Mouse (Mus musculus): ENCODE data around the gene Serf2.

Gene Serf2

DNA sequence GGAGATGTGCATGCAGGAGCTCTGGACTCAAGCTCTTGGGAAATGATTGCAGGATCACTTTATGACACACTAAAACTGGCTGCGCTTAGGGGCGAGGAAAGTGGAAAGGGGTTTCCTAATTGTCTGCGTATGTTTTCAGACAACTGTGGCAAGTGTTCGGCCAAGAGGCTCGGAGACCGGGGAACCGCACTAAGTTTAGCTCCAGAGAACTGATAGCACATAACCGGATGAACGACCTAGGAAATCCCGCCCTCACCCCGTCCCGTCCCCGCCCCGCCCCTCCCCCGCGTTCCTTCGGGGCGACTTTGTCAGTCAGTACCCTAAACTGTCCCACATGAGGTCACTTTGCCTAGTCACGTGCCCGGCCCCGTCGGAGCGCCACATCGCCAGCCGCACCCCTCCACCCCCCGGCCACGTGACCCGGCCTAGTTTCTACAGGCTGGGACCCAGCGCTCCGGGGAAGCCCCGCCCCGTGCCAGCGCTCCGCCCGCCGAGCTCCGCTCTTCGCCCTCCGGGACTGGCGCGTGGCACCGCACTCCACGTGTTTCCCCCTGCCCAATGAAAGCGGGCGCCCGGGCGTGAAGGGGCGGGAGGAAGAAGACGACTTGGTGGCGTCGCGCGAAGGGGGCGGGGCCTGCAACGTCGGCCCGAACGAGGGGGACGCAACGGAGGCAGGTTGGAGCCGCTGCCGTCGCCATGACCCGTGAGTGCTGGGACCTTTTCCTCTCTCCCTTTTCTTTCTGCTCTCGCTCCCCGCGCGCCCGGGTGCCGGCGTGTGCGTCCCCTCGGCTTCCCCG, at the start of gene Serf2:
TSS of gene Serf2 (plus strand) at position 457 of the 797 bp plus-strand sequence.
- in situ Hi-C loops (cut with MboI; ENCODE audit: unreplicated experiment in 2 of 2): loop anchor here in 1 of 2 experiments (5.0 kb wide), 1 partner anchor 37 kb away; the partner anchor contains the start of genes Catsper2 and Pdia3

GRCm38 (mm10) chr2:121403296-121403695, 45.7 kb upstream of the Serf2 start:
- in situ Hi-C loops (cut with MboI; ENCODE audit: unreplicated experiment in 2 of 2): loop anchor here in 1 of 2 experiments (10.0 kb wide), 1 partner anchor 432 kb away; no protein-coding TSS in a partner anchor

GRCm38 (mm10) chr2:121408160-121408559, 40.8 kb upstream of the Serf2 start:
- in situ Hi-C loops (cut with MboI; ENCODE audit: unreplicated experiment in 2 of 2): loop anchor here (5.0 to 10.0 kb wide), 2 partner anchors 74 to 427 kb away; no protein-coding TSS in a partner anchor

DNA sequence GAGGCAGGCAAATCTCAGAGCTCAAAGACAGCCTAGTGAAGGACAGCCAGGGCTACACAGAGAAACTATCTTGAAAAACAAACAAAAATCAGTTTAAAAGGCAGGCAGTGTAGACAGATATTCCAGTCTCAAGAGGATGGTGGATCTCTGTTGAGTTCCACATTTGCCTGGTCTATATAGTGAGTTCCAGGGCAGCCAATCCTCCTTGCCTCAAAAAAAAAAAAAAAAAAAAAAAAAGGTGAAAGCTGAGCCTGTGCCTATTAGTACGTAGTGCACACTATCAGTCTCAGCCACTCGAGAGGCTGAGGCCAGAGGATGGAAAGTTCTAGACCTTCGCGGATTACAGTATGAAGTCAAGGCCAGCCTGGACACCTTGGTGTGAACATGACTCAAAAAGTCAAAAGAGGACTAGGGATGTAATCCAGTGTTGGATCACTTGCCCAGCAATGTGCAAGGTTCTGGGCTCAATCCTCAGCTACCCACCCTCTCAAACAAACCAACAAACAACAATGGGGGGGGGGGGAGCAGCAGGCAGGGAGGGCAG, 36.1 kb upstream of the Serf2 start:
- in situ Hi-C loops (cut with MboI; ENCODE audit: unreplicated experiment in 2 of 2): loop anchor here in 1 of 2 experiments (5.0 kb wide), 1 partner anchor 34 kb away; the partner anchor contains the start of gene Serf2

- in situ Hi-C loops (cut with MboI; ENCODE audit: unreplicated experiment in 2 of 2): loop anchor here in 1 of 2 experiments (5.0 kb wide), 1 partner anchor 34 kb away; the partner anchor contains the start of gene Serf2
Measured at GRCm38 (mm10) chr2:121413387-121414042, 35.5 kb upstream of the Serf2 start, which contains the start of the genes Pdia3 and Catsper2. TSS of gene Pdia3 (plus strand) at chr2:121413775. TSS of gene Catsper2 (minus strand) at chr2:121413792.

- in situ Hi-C loops (cut with MboI; ENCODE audit: unreplicated experiment in 2 of 2): loop anchor here in 1 of 2 experiments (5.0 kb wide), 1 partner anchor 33 kb away; the partner anchor contains the start of gene Serf2
Measured at GRCm38 (mm10) chr2:121414139-121414685, 34.8 kb upstream of the Serf2 start.

DNA sequence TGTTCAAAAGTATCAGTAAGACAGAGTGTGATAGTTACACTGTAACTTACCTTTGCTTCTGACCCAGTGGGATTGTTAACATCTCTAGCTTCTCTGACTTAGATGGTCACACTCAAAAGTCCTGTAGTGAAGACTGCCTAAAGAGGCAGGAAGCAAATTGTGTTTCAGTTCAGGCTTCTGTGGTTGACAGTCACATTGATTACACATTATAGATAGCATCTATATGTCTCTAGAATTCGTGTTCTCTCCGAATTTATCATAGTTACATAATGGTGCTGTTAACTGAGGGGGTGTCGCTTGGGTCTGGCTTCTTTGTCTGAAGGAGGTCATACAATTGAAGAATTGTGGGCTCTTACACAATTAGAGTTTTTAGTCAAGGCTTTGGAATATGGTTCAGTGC, 33.9 kb upstream of the Serf2 start:
- in situ Hi-C loops (cut with MboI; ENCODE audit: unreplicated experiment in 2 of 2): no loop called here

DNA sequence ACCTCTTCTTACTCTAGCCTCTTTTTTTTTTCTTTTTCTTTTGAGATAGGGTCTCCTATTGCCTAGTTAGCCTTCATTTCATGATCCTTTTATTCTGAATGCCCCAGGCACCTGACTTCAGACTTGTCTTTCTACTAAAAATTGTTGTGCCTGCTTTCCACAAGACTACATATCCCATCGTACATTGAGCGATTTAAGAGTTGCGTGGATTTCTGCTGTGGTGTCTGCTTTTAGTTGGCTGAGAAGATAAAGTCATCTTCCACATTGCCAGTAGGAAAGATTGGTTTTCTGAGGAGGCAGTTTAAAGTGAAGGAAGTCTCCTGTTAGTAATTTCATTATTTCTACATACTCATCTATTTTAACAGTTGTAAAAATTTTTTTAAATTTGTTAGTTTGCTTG, 33.4 kb upstream of the Serf2 start:
- in situ Hi-C loops (cut with MboI; ENCODE audit: unreplicated experiment in 2 of 2): no loop called here

- in situ Hi-C loops (cut with MboI; ENCODE audit: unreplicated experiment in 2 of 2): no loop called here
Measured at GRCm38 (mm10) chr2:121416356-121416755, 32.6 kb upstream of the Serf2 start.

- in situ Hi-C loops (cut with MboI; ENCODE audit: unreplicated experiment in 2 of 2): no loop called here
Measured at GRCm38 (mm10) chr2:121418476-121418875, 30.5 kb upstream of the Serf2 start.

GRCm38 (mm10) chr2:121423166-121423565, 25.8 kb upstream of the Serf2 start:
- in situ Hi-C loops (cut with MboI; ENCODE audit: unreplicated experiment in 2 of 2): no loop called here

DNA sequence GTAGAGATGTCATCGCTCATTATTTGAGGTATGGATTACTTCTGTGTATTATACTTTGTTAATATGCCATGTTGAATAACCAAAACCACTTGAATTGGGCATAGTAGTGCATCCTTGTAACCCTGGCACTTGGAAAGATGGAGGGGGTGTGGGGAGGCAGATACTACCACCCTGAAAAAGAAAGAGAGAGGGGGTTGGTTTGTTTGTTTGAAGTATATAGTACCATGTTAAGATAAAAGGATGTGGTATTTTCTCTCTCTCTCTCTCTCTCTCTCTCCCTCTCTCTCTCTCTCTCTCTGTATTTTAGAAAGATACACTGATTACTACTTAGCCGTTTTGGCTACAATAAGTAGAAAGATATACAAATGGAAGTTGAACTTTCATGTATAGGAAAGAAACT, 23.1 kb upstream of the Serf2 start:
- in situ Hi-C loops (cut with MboI; ENCODE audit: unreplicated experiment in 2 of 2): no loop called here

- in situ Hi-C loops (cut with MboI; ENCODE audit: unreplicated experiment in 2 of 2): no loop called here
Measured at GRCm38 (mm10) chr2:121434854-121435253, 14.1 kb upstream of the Serf2 start.

DNA sequence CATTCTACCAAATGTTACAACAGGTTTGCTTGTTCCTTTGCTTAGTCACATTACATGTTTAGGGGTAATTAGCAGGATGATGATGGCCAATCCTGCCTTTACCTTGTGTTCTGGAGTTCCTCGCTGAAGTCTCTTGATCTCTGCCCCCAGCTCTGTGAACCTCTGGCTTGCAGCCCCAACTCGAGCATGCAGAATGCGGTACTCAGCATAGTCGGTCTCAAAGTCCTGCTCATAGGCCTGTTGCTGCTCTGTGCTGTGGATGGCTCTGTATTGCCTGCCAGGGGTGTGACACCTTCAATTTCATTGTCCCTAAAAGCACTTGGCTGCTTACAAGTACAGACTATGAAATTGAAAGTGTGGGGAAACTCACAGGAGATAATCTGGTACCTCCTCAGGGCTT, 9.2 kb upstream of the Serf2 start:
- in situ Hi-C loops (cut with MboI; ENCODE audit: unreplicated experiment in 2 of 2): no loop called here

- in situ Hi-C loops (cut with MboI; ENCODE audit: unreplicated experiment in 2 of 2): no loop called here
Measured at GRCm38 (mm10) chr2:121440834-121441605, 8.0 kb upstream of the Serf2 start.

DNA sequence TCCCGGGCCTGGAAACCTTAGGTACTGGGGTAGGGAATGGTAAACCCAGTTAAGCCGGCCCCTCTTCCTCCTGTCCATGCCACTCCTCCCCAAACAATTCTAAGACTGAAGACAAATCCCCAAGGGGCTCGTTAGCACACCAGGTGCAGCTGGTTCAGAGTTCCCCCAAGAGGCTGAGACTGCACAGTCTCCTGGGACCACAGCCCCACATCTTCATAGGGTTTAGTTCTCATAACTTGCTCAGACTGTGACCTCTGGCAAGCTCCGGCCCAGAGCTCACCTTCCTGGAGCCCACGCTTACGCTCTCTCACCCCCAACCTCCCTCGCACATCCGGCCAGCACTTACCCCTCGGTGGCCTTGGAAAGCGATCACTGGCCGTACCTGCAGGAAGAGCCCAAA, 7.2 kb upstream of the Serf2 start:
- in situ Hi-C loops (cut with MboI; ENCODE audit: unreplicated experiment in 2 of 2): no loop called here

DNA sequence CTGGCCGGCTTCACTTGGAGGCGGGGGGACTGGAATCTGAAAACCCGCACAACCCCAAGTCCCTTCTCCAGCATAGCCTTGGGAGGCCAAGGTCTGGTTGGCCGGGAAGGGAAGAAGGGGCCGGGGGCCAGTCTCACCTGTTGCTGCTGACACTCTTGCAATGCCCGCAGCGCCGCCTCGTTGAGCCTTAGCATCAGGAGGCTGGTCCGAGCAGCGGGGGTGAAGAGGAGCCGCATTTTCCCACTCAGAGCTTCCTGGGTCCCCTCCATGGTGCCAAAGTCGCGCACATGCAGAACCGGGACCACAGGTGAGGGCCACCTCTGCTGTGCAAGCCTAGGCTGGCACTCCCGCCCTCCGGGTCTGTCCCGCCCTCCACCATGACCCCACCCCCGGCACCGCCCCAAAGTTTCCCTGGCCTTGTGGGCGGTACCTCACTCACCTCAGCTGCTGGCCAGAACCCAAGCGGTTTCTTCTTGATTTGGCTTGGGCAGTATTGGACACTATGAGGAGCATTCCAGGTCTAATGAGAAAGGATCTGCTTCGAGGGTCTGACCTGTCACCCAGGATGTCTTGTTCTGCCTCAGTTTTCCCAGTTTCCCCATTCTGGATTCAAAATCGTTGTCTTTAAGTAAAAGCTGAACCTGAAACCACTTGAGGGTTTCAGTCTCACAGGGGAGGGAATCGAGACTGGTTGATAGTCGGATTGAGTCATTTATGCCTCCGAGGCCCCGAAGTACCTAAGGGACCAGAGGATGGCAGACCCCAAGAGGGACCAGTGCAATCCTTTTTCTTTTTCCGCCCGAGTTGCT, 6.5 kb upstream of the Serf2 start:
- in situ Hi-C loops (cut with MboI; ENCODE audit: unreplicated experiment in 2 of 2): no loop called here

GRCm38 (mm10) chr2:121443068-121443349, 6.0 kb upstream of the Serf2 start:
- in situ Hi-C loops (cut with MboI; ENCODE audit: unreplicated experiment in 2 of 2): no loop called here

DNA sequence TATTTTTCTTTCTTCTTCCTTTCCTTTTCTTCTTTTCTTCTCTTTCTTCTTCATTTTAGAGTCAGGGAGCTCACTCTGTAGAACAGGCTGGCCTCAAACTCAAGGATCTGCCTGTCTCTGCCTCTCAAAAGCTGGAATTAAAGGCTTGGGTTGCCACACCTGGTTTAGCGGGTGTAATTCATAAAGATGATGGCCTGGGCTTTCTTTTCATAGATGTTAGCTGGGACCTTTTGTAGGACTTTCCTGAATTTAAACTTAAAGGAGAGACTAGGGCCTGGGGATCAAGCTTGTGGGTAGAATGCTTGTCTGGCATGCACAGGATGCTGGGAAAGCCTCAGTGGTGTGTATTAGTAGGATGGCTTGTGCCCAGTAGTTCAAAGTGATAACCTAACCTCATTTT, 4.8 kb upstream of the Serf2 start, which contains the start of gene Ell3:
TSS of gene Ell3 (minus strand) at position 101 of the 400 bp plus-strand sequence.
- in situ Hi-C loops (cut with MboI; ENCODE audit: unreplicated experiment in 2 of 2): no loop called here

Measured in v-Abl transformed pro-B cells (cell line).